Mouse (Mus musculus) bone marrow macrophage, adult 2 months (primary cell): ENCODE measurements around the gene Gys1.

ENCODE experiments used
- CTCF ChIP-seq: IDR thresholded peaks from 2 replicates; pipeline ENCODE4 v1.5.1; 2012; ENCODE audit warnings: low read depth, mild to moderate bottlenecking, low read length, moderate library complexity
- POLR2A ChIP-seq: IDR thresholded peaks from 2 replicates; pipeline ENCODE4 v1.6.1; 2012; ENCODE audit warnings: mild to moderate bottlenecking, low read depth, low read length, borderline replicate concordance

- TF ChIP-seq POLR2A: no peak
- no peak for TF ChIP-seq CTCF
Measured at GRCm38 (mm10) chr7:45426556-45426955, 8.1 kb upstream of the Gys1 start.
